Mouse (Mus musculus) bone marrow macrophage, adult 2 months (primary cell): Measurements from ENCODE around the gene Cmip.

Source experiments
- CTCF ChIP-seq: IDR thresholded peaks from 2 replicates; pipeline ENCODE4 v1.5.1; 2012; ENCODE audit warnings: low read depth, mild to moderate bottlenecking, low read length, moderate library complexity
- POLR2A ChIP-seq: IDR thresholded peaks from 2 replicates; pipeline ENCODE4 v1.6.1; 2012; ENCODE audit warnings: mild to moderate bottlenecking, low read depth, low read length, borderline replicate concordance

DNA sequence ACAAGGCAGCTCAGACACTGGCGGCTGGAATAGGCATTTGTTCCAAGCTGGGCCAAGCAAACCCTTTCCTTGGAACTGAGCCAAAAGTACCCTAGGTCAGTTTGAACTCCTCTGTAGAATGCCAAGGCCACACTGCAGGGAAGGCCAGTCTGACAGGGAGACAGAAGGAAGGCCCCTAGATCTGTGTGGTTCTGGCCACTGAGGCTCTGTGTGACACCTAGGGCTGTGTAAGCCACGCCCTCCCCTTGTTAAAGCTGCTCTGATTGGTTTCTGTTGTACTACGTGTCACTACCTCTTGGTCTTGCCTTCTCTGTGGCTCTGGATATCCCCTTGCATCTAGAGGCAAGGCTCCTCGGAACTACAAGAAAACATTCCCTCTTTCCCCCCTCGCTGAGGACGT is 12.3 kb upstream of the Cmip start:
- no peak for TF ChIP-seq CTCF
- no peak for TF ChIP-seq POLR2A
